In the genomic region with DNA sequence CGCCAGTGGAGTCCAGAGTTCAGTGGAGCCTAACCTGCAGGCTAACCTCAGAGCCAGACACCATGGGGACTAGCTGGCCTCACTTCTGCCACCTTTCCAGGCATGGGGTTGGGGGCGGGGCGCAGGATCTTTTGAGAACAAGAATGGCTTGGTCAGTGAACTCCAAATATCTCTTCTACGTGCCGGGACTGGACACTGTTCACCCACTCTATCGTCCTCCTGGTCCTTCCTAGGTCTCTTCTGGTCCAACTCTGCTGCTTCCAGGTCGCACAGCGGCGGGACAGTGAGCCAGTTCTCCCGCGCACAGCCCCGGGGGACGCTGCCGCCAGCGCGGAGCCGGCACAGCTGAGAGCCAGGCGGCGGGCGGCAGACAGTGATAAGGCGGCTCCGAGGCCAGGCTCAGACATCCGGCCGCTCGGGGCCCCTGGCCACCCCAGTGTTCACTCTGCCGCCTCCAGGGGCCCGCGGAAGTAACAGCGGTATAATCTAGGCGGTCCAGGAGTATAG, we compare ENCODE assay signal across 8 mouse cellular contexts. TPM values are rescaled to one million over a fixed set of nuclear protein-coding genes. Genes with fewer than 3 reads are reported as not detected.
A peak's percentile ranks its signal among the peaks of the same experiment; 100 is the strongest.
DNase-seq lines count a peak whose midpoint lies in the region; ATAC-seq and TF ChIP-seq lines count a peak whose summit lies in the region.

No protein-coding gene starts in this region.

- peak overlapping the region; percentile 41 for H3K9ac ChIP-seq in forebrain, embryonic 16.5 days (replicated peaks; ENCODE audit: low read depth, low read length)
- no peak overlapping the region; the same call in 1 of the 2 replicates for H3K9ac ChIP-seq in hindbrain, postnatal 0 days (replicated peaks; ENCODE audit: low read length)
- peak overlapping the region; percentile 73 for H3K9ac ChIP-seq in liver, embryonic 15.5 days
- peak overlapping the region; percentile 33; the same call in 1 of the 2 replicates for H3K9ac ChIP-seq in neural tube, embryonic 11.5 days (ENCODE audit: low read length)

- ATAC-seq in forebrain, embryonic 16.5 days, result no peak
- ATAC-seq in hindbrain, postnatal 0 days, result no peak; the same call in 1 of the 2 replicates
- ATAC-seq in liver, embryonic 15.5 days (ENCODE audit: insufficient read depth), result peak; percentile 94
- no peak for ATAC-seq in neural tube, embryonic 11.5 days (ENCODE audit: insufficient read depth, low FRiP score, low TSS enrichment)
- no peak for ATAC-seq in activated CD4-positive, CD25-positive, alpha-beta regulatory T cell, adult 4 months

- TF ChIP-seq CTCF in E14TG2a.4 (conservative IDR thresholded peaks at IDR 0.05; ENCODE audit: low read length), result no peak
- no peak for TF ChIP-seq CTCF in hindbrain, postnatal 0 days (IDR thresholded peaks at IDR 0.05; ENCODE audit: low read depth)

- H3K9me3 ChIP-seq in E14TG2a.4 (ENCODE audit: low read length), result no peaks in the 10 kb centered on the region
- no peaks in the 10 kb centered on the region for H3K9me3 ChIP-seq in forebrain, embryonic 16.5 days (ENCODE audit: control insufficient read depth, low read length)
- H3K9me3 ChIP-seq in hindbrain, postnatal 0 days (ENCODE audit: low read length), result no peaks in the 10 kb centered on the region
- H3K9me3 ChIP-seq in liver, embryonic 15.5 days (replicated peaks), result no peaks in the 10 kb centered on the region
- no peaks in the 10 kb centered on the region for H3K9me3 ChIP-seq in neural tube, embryonic 11.5 days (ENCODE audit: control insufficient read depth, low read length)

- WGBS in forebrain, embryonic 16.5 days, result 4% methylated on average over 30 of the region's 30 CpGs
- WGBS in hindbrain, postnatal 0 days, result 5% methylated on average over 30 of the region's 30 CpGs
- under 1% methylated on average over 30 of the region's 30 CpGs for WGBS in liver, embryonic 15.5 days (ENCODE audit: insufficient replicate concordance)
- 4% methylated on average over 30 of the region's 30 CpGs for WGBS in neural tube, embryonic 11.5 days

- peaks cover 39% of the 10 kb centered on the region for H3K4me1 ChIP-seq in E14TG2a.4 (replicated peaks; ENCODE audit: low read depth, low read length)
- H3K4me1 ChIP-seq in forebrain, embryonic 16.5 days (replicated peaks; ENCODE audit: control insufficient read depth, insufficient read depth, low read length), result peaks cover 12% of the 10 kb centered on the region
- H3K4me1 ChIP-seq in hindbrain, postnatal 0 days (ENCODE audit: insufficient read depth, low read length), result 0 out of 2 replicates have a peak, but pooled peaks cover 11% of the 10 kb centered on the region
- peaks cover 68% of the 10 kb centered on the region for H3K4me1 ChIP-seq in liver, embryonic 15.5 days (replicated peaks)
- peaks cover 10% of the 10 kb centered on the region for H3K4me1 ChIP-seq in neural tube, embryonic 11.5 days (ENCODE audit: control insufficient read depth, insufficient read depth, low read length)

- DNase-seq in adrenal gland, postnatal 14 days, result peak; percentile 77
- DNase-seq in hindbrain, postnatal 0 days (ENCODE audit: low spot score), result peak; percentile 18
- peak; percentile 44 for DNase-seq in neural tube, embryonic 11.5 days (ENCODE audit: low spot score)
- DNase-seq in gastrocnemius, postnatal 36 days, result no peak

- peak overlapping the region; percentile 72 for H3K4me3 ChIP-seq in E14TG2a.4 (replicated peaks; ENCODE audit: low read length)
- no peak overlapping the region for H3K4me3 ChIP-seq in forebrain, embryonic 16.5 days (replicated peaks; ENCODE audit: low read length)
- H3K4me3 ChIP-seq in hindbrain, postnatal 0 days (ENCODE audit: low read length), result no peak overlapping the region
- H3K4me3 ChIP-seq in liver, embryonic 15.5 days (replicated peaks), result peak overlapping the region; percentile 52
- H3K4me3 ChIP-seq in neural tube, embryonic 11.5 days (ENCODE audit: low read depth, low read length), result no peak overlapping the region; the same call in 1 of the 2 replicates

- H3K27ac ChIP-seq in forebrain, embryonic 16.5 days (ENCODE audit: low read length), result no peak overlapping the region
- H3K27ac ChIP-seq in hindbrain, postnatal 0 days, result no peak overlapping the region
- peak overlapping the region; percentile 88 for H3K27ac ChIP-seq in liver, embryonic 15.5 days (replicated peaks)
- H3K27ac ChIP-seq in neural tube, embryonic 11.5 days (ENCODE audit: low read depth, low read length), result no peak overlapping the region

- intact Hi-C loops in gastrocnemius, postnatal 36 days (cut with DNase I), result no loop called here

- peak overlapping the region; percentile 37 for H3K4me2 ChIP-seq in forebrain, embryonic 16.5 days (ENCODE audit: low read length)
- peak overlapping the region; percentile 36 for H3K4me2 ChIP-seq in hindbrain, postnatal 0 days (ENCODE audit: low read depth, low read length)
- peak overlapping the region; percentile 85 for H3K4me2 ChIP-seq in liver, embryonic 15.5 days
- H3K4me2 ChIP-seq in neural tube, embryonic 11.5 days (ENCODE audit: low read depth), result peak overlapping the region; percentile 39

- H3K27me3 ChIP-seq in E14TG2a.4 (ENCODE audit: insufficient read depth, low read length), result peaks cover 56% of the 10 kb centered on the region
- H3K27me3 ChIP-seq in forebrain, embryonic 16.5 days (replicated peaks; ENCODE audit: control insufficient read depth, insufficient read depth, low read length), result peaks cover 4% of the 10 kb centered on the region
- H3K27me3 ChIP-seq in hindbrain, postnatal 0 days (ENCODE audit: insufficient read depth, low read length), result no peaks in the 10 kb centered on the region; the same call in 1 of the 2 replicates
- H3K27me3 ChIP-seq in liver, embryonic 15.5 days, result no peaks in the 10 kb centered on the region
- H3K27me3 ChIP-seq in neural tube, embryonic 11.5 days (ENCODE audit: control insufficient read depth, insufficient read depth, low read length), result no peaks in the 10 kb centered on the region

- H3K36me3 ChIP-seq in E14TG2a.4 (ENCODE audit: insufficient read depth, low read length), result no peaks in the 10 kb centered on the region
- no peaks in the 10 kb centered on the region for H3K36me3 ChIP-seq in forebrain, embryonic 16.5 days (ENCODE audit: control insufficient read depth, insufficient read depth)
- no peaks in the 10 kb centered on the region for H3K36me3 ChIP-seq in hindbrain, postnatal 0 days (ENCODE audit: insufficient read depth, low read length)
- H3K36me3 ChIP-seq in liver, embryonic 15.5 days (replicated peaks), result no peaks in the 10 kb centered on the region
- no peaks in the 10 kb centered on the region for H3K36me3 ChIP-seq in neural tube, embryonic 11.5 days (ENCODE audit: control insufficient read depth, insufficient read depth, low read length)

RNA-seq across cellular contexts. Expression of a gene that starts 38.2 kb away (rescaled TPM):
- total RNA-seq in adrenal gland, postnatal 14 days (2021), result 11.1 and 12.0 TPM in 2 replicates
- polyA plus RNA-seq in forebrain, embryonic 16.5 days (2015; fragmentation: Nextera tagmentation; extraction: Ambion mirVana), result 1.5 and 1.6 TPM in 2 replicates
- 11.9 and 13.2 TPM in 2 replicates for total RNA-seq in hindbrain, postnatal 0 days (2014; rRNA removed)
- 1.3 and 1.7 TPM in 2 replicates for polyA plus RNA-seq in hindbrain, postnatal 0 days (2015; fragmentation: Nextera tagmentation; extraction: Ambion mirVana)
- polyA plus RNA-seq in liver, embryonic 15.5 days (2015; fragmentation: Nextera tagmentation; extraction: Ambion mirVana), result 2.3 and 2.9 TPM in 2 replicates
- polyA plus RNA-seq in neural tube, embryonic 11.5 days (2014; fragmentation: Nextera tagmentation; extraction: Ambion mirVana), result 6.8 and 7.7 TPM in 2 replicates
- polyA plus RNA-seq in activated CD4-positive, CD25-positive, alpha-beta regulatory T cell, adult 4 months (2017; shearing (Covaris generic)), result not detected
- total RNA-seq in gastrocnemius, postnatal 36 days (2021), result 1 to 10 TPM; 3.3 to 4.0 TPM

RNA-seq across cellular contexts. Expression of a gene that starts 56.9 kb away (rescaled TPM):
- 1.6 and 1.9 TPM in 2 replicates for total RNA-seq in adrenal gland, postnatal 14 days (2021)
- not detected in 2 replicates for polyA plus RNA-seq in forebrain, embryonic 16.5 days (2015; fragmentation: Nextera tagmentation; extraction: Ambion mirVana)
- total RNA-seq in hindbrain, postnatal 0 days (2014; rRNA removed), result not detected in 2 replicates
- 0.10 TPM in 1 of 2 replicates, not detected in the other for polyA plus RNA-seq in hindbrain, postnatal 0 days (2015; fragmentation: Nextera tagmentation; extraction: Ambion mirVana)
- polyA plus RNA-seq in liver, embryonic 15.5 days (2015; fragmentation: Nextera tagmentation; extraction: Ambion mirVana), result not detected in 2 replicates
- not detected in 2 replicates for polyA plus RNA-seq in neural tube, embryonic 11.5 days (2014; fragmentation: Nextera tagmentation; extraction: Ambion mirVana)
- not detected for polyA plus RNA-seq in activated CD4-positive, CD25-positive, alpha-beta regulatory T cell, adult 4 months (2017; shearing (Covaris generic))
- total RNA-seq in gastrocnemius, postnatal 36 days (2021), result not detected

Comparison
In these comparisons a context has a peak if more than half of its experiments do, and no peak if none do; other contexts are left out.
1. H3K4me3 ChIP-seq: peak in E14TG2a.4 (single experiment) and liver, embryonic 15.5 days (single experiment); none in forebrain, embryonic 16.5 days (single experiment), hindbrain, postnatal 0 days (single experiment) and neural tube, embryonic 11.5 days (single experiment).
2. DNase-seq: peak in adrenal gland, postnatal 14 days (single experiment), hindbrain, postnatal 0 days (single experiment) and neural tube, embryonic 11.5 days (single experiment); none in gastrocnemius, postnatal 36 days (0 of 2).
3. Peak in every context shown above with its lines, with median percentiles within 50 percentile points of each other: H3K4me2 ChIP-seq.